Comparison of ENCODE assay signal across 23 mouse cellular contexts in the genomic region with DNA sequence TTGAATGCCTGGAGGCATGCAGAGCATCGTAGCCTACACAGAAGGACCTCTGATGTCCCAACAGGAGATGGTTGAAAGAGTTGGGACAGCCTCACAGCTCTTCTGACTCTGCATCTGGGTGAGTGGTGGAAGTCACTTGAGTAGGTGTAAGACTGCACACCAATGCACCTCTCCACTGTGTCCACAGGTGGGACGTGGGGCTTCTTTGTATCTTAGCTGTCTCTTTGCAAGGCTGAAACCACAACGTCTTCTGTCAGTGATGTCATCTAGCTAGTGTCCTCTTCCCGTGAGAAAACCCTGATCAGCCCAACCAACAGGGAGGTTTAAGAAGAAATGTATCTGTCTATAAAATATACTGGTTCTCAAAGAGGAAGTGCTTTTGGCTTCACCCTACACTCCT. TPM values are rescaled to one million over a fixed set of nuclear protein-coding genes. Genes with fewer than 3 reads are reported as not detected.
DNase-seq lines count a peak whose midpoint lies in the region; ATAC-seq and TF ChIP-seq lines count a peak whose summit lies in the region.
"Had no signal": no experiment of that assay in that cellular context is flagged by ENCODE, and none has a peak within 500 bp of the region (broad histone marks: within the 10 kb centered on the region; RNA-seq: fewer than 3 reads in every experiment).

No protein-coding gene starts in this region.

- no peaks in the 10 kb centered on the region for H3K9me3 ChIP-seq in embryonic facial prominence, embryonic 12.5 days
- H3K9me3 ChIP-seq in embryonic facial prominence, embryonic 10.5 days, result no peaks in the 10 kb centered on the region
- H3K9me3 ChIP-seq: embryonic facial prominence, embryonic 13.5 days; hindbrain, embryonic 13.5 days; midbrain, embryonic 12.5 days; stomach, embryonic 15.5 days had no signal

- TF ChIP-seq CTCF in bone marrow, adult 2 months (IDR thresholded peaks at IDR 0.05; ENCODE audit: control insufficient read depth, insufficient read depth, low read length), result no peak

- DNase-seq in embryonic facial prominence, embryonic 10.5 days (ENCODE audit: low spot score), result no peak
- DNase-seq in B cell, adult 2 months, result peak; percentile 32 to 39
- DNase-seq in cerebellum, postnatal 25 days, result no peak
- no peak for DNase-seq in right cerebral cortex, postnatal 14 days
- no peak for DNase-seq in embryo, embryonic 11 days
- DNase-seq: cerebellum, adult 11 months; forebrain, postnatal 0 days; gastrocnemius, adult 2 months; heart, adult 18-20 months; left cerebral cortex, postnatal 4 days; lung, adult 2 months; lung, postnatal 4 days; retina, postnatal 1 day; thymus, postnatal 25 days had no signal

- no peaks in the 10 kb centered on the region for H3K36me3 ChIP-seq in embryonic facial prominence, embryonic 12.5 days
- H3K36me3 ChIP-seq in embryonic facial prominence, embryonic 10.5 days (replicated peaks), result no peaks in the 10 kb centered on the region
- H3K36me3 ChIP-seq: embryonic facial prominence, embryonic 13.5 days; hindbrain, embryonic 13.5 days; midbrain, embryonic 12.5 days; stomach, embryonic 15.5 days had no signal

- ATAC-seq in embryonic facial prominence, embryonic 12.5 days (ENCODE audit: insufficient number of reproducible peaks, insufficient read depth, low FRiP score, low TSS enrichment), result 0 out of 2 replicates have a peak, but pooled peaks have one; percentile 28
- ATAC-seq in megakaryocyte, adult 5-6 weeks (ENCODE audit: poor library complexity, severe bottlenecking), result peak; percentile 53; the same call in 1 of the 2 replicates
- ATAC-seq: forebrain, postnatal 0 days; intestine, embryonic 16.5 days; Patski had no signal

- H3K27ac ChIP-seq in embryonic facial prominence, embryonic 12.5 days, result no peak overlapping the region
- no peak overlapping the region for H3K27ac ChIP-seq in embryonic facial prominence, embryonic 10.5 days (replicated peaks)
- 0 out of 2 replicates have a peak overlapping the region, but pooled peaks have one; percentile 4 for H3K27ac ChIP-seq in bone marrow, adult 2 months (ENCODE audit: control insufficient read depth, insufficient read depth, low read depth, low read length, poor library complexity)
- H3K27ac ChIP-seq: embryonic facial prominence, embryonic 13.5 days; gastrocnemius, adult 2 months; hindbrain, embryonic 13.5 days; midbrain, embryonic 12.5 days; stomach, embryonic 15.5 days had no signal

- TF ChIP-seq POLR2A in bone marrow, adult 2 months (IDR thresholded peaks at IDR 0.05; ENCODE audit: borderline replicate concordance, control insufficient read depth, low read depth, low read length), result no peak

- no peak overlapping the region for H3K9ac ChIP-seq in embryonic facial prominence, embryonic 12.5 days
- H3K9ac ChIP-seq: embryonic facial prominence, embryonic 13.5 days; forebrain, postnatal 0 days; hindbrain, embryonic 13.5 days; midbrain, embryonic 12.5 days; stomach, embryonic 15.5 days had no signal

- WGBS in embryonic facial prominence, embryonic 12.5 days, result 83% methylated on average over 4 of the region's 4 CpGs
- 87% methylated on average over 4 of the region's 4 CpGs for WGBS in embryonic facial prominence, embryonic 10.5 days
- WGBS in bone marrow, adult 2 months, result 47% methylated on average over 4 of the region's 4 CpGs

- no peak overlapping the region for H3K4me2 ChIP-seq in embryonic facial prominence, embryonic 12.5 days (replicated peaks)
- H3K4me2 ChIP-seq: embryonic facial prominence, embryonic 13.5 days; hindbrain, embryonic 13.5 days; midbrain, embryonic 12.5 days; stomach, embryonic 15.5 days had no signal

- no peak overlapping the region for H3K4me3 ChIP-seq in embryonic facial prominence, embryonic 12.5 days
- no peak overlapping the region for H3K4me3 ChIP-seq in embryonic facial prominence, embryonic 10.5 days
- no peak overlapping the region for H3K4me3 ChIP-seq in bone marrow, adult 2 months (replicated peaks; ENCODE audit: control insufficient read depth, low read depth, low read length)
- H3K4me3 ChIP-seq: embryonic facial prominence, embryonic 13.5 days; gastrocnemius, adult 2 months; hindbrain, embryonic 13.5 days; midbrain, embryonic 12.5 days; stomach, embryonic 15.5 days had no signal

- H3K27me3 ChIP-seq in embryonic facial prominence, embryonic 12.5 days, result no peaks in the 10 kb centered on the region
- no peaks in the 10 kb centered on the region for H3K27me3 ChIP-seq in embryonic facial prominence, embryonic 10.5 days (replicated peaks; ENCODE audit: low read depth, poor library complexity, severe bottlenecking)
- H3K27me3 ChIP-seq: embryonic facial prominence, embryonic 13.5 days; hindbrain, embryonic 13.5 days; midbrain, embryonic 12.5 days; stomach, embryonic 15.5 days had no signal

- H3K4me1 ChIP-seq in embryonic facial prominence, embryonic 12.5 days, result no peaks in the 10 kb centered on the region
- H3K4me1 ChIP-seq in embryonic facial prominence, embryonic 10.5 days, result no peaks in the 10 kb centered on the region
- peaks cover 16% of the 10 kb centered on the region; the same call in 1 of the 2 replicates for H3K4me1 ChIP-seq in bone marrow, adult 2 months (ENCODE audit: control insufficient read depth, insufficient read depth, low read length)
- H3K4me1 ChIP-seq: embryonic facial prominence, embryonic 13.5 days; hindbrain, embryonic 13.5 days; midbrain, embryonic 12.5 days; stomach, embryonic 15.5 days had no signal

RNA-seq across cellular contexts. Expression of a gene that starts 52.1 kb away (rescaled TPM):
- polyA plus RNA-seq in embryonic facial prominence, embryonic 12.5 days (2016; fragmentation: Nextera tagmentation; extraction: Ambion mirVana), result 0.84 and 1.3 TPM in 2 replicates
- polyA plus RNA-seq in embryonic facial prominence, embryonic 10.5 days (2016; fragmentation: Nextera tagmentation; extraction: Ambion mirVana), result 2.2 and 3.1 TPM in 2 replicates
- polyA plus RNA-seq in bone marrow, adult 2 months (2011; ENCODE audit: insufficient read depth, insufficient read length, low replicate concordance, missing spikeins), result 32.8 and 38.1 TPM in 2 replicates
- total RNA-seq in megakaryocyte, adult 5-6 weeks (2015), result 217 and 226 TPM in 2 replicates
- 80.8 and 104 TPM in 2 replicates for total RNA-seq in megakaryocyte, adult 5-6 weeks (2017)
- polyA plus RNA-seq: Patski had no signal

Comparison
In these comparisons a context has a peak if more than half of its experiments do, and no peak if none do; other contexts are left out.
1. DNase-seq: peak in B cell, adult 2 months (2 of 2); none in embryonic facial prominence, embryonic 10.5 days (single experiment), cerebellum, postnatal 25 days (0 of 2), right cerebral cortex, postnatal 14 days (single experiment) and embryo, embryonic 11 days (single experiment).